Mouse (Mus musculus) heart, postnatal 10 days (tissue): ENCODE data around the gene Sptlc2. TPM values are rescaled to one million over a fixed set of nuclear protein-coding genes. Genes with fewer than 3 reads are reported as not detected.

Experiments
- DNase-seq, 2 experiments: peaks; one replicate each; pipeline ENCODE4 v3.0.0; 2021
- intact Hi-C: fragments of 180-260 bp; cut with DNase I; formaldehyde crosslinking; loops from one replicate; pipeline ENCODE4 v1.15.1; 2025
- total RNA-seq, 2 experiments: library from RNA; stranded (reverse); gene quantifications; 2 replicates each; pipeline ENCODE4 v1.2.3; 2021

Gene Sptlc2
- 10 to 100 TPM; 51.9 to 58.9 TPM for total RNA-seq

GRCm38 (mm10) chr12:87388122-87388774 is at the start of gene Sptlc2:
TSS of gene Sptlc2 (minus strand) at chr12:87388355.
- DNase-seq: peak; percentile 100

GRCm38 (mm10) chr12:87428885-87429284 is 40.7 kb upstream of the Sptlc2 start:
- intact Hi-C loops: no loop called here
- no peak for DNase-seq

More at GRCm38 (mm10) chr12:87388122-87388774, at the start of gene Sptlc2:
- intact Hi-C loops: no loop called here

DNA sequence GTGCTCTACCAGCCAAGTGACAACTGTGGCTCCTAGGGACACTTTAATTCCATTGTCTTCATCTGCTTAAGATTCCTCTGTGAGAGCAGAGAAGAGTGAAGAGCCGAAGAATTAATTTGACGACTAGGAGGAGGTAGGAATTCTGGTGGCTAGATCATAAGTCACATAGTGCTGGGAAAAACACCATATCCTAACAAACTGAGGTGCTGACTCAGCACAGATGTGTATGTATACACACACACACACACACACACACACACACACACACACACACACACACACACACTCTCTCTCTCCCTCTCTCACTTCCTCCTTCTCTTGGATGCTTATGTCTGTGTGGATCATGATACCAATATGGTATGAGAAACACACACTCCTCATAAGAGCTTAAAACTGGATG is 40.1 kb upstream of the Sptlc2 start:
- no peak for DNase-seq
- intact Hi-C loops: no loop called here

- DNase-seq: no peak
- intact Hi-C loops: no loop called here
These were observed 38.3 kb upstream of the Sptlc2 start for GRCm38 (mm10) chr12:87426354-87427031.

GRCm38 (mm10) chr12:87424516-87424915 is 36.4 kb upstream of the Sptlc2 start:
- no peak for DNase-seq
- intact Hi-C loops: no loop called here

- intact Hi-C loops: no loop called here
- DNase-seq: no peak
These were observed 35.5 kb upstream of the Sptlc2 start for GRCm38 (mm10) chr12:87423700-87424099.

- DNase-seq: no peak
- intact Hi-C loops: no loop called here
These were observed 33.8 kb upstream of the Sptlc2 start for GRCm38 (mm10) chr12:87421708-87422507.

- DNase-seq: no peak
- intact Hi-C loops: loop anchor here (5.0 kb wide), 3 partner anchors 73 to 288 kb away; partner anchors contain the start of genes Ahsa1 and Vipas39
These were observed 31.9 kb upstream of the Sptlc2 start for GRCm38 (mm10) chr12:87419974-87420485.

DNA sequence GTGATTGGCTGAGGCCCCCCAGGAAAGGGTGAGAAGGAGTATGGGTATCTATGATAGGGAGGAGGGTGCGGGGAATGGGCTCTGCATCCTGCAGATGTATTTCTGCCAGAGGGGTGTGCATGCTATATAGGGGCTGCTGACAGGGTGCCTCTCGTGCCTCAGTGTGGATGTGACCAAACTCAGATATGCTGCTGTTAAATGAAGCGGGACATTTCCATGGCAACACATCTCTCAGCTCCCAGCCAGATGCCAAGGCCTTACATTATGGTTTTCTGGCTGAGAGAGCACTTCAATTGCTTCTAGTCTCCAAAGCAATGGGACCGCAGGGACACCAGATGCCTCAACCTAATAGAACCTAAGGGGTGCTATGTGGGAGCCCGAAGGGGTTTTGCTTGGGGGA is 30.8 kb upstream of the Sptlc2 start:
- DNase-seq: no peak
- intact Hi-C loops: loop anchor here (5.0 kb wide), 3 partner anchors 72 to 287 kb away; partner anchors contain the start of genes Ahsa1 and Vipas39

GRCm38 (mm10) chr12:87416690-87417089 is 28.5 kb upstream of the Sptlc2 start:
- intact Hi-C loops: loop anchor here (5.0 kb wide), 3 partner anchors 69 to 284 kb away; partner anchors contain the start of genes Ahsa1 and Vipas39
- peak; percentile 64 to 79 for DNase-seq

DNA sequence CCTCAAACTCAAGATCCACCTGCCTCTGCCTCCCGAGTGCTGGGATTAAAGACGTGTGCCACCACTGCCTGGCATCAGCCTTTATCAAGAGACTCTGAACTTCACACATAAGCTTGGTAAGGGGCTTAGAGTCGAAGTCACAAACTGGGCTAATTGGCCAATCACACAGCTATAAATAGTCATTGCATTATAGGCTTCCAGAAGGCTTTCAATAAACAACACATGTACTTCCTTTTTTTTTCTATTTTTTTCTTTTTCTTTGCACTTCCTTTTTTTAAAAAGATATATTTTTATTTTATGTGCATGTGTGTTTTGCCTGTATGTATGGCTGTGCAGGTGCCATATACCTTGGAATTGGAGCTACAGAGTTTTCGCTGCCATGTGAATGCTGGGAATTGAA is 27.2 kb upstream of the Sptlc2 start:
- intact Hi-C loops: loop anchor here (5.0 kb wide), 3 partner anchors 68 to 283 kb away; partner anchors contain the start of genes Ahsa1 and Vipas39
- DNase-seq: no peak

- intact Hi-C loops: no loop called here
- peak; percentile 73 to 85 for DNase-seq
These were observed 25.1 kb upstream of the Sptlc2 start for GRCm38 (mm10) chr12:87413179-87413790.

DNA sequence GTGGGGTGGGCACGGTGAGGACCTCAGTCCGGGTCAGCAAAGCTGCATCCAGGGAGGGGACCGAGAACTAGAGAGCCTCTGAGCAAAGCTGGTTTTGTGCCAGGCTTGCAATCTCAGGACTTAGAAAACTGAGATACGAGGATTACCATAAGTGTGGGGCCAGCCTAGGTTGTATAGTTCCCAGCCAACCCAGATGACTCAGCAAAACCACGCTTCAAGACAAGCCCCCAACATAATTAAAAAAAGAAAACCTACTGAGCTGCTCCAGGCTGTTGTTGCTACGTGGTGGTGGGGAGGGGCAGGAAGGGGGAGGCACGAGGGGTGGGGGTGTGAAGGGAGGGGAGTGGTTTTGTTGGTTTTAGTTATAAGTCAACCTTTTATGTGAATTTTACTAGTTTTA is 22.8 kb upstream of the Sptlc2 start:
- intact Hi-C loops: no loop called here
- DNase-seq: no peak

- intact Hi-C loops: no loop called here
- no peak for DNase-seq
These were observed 21.0 kb upstream of the Sptlc2 start for GRCm38 (mm10) chr12:87409123-87409522.

DNA sequence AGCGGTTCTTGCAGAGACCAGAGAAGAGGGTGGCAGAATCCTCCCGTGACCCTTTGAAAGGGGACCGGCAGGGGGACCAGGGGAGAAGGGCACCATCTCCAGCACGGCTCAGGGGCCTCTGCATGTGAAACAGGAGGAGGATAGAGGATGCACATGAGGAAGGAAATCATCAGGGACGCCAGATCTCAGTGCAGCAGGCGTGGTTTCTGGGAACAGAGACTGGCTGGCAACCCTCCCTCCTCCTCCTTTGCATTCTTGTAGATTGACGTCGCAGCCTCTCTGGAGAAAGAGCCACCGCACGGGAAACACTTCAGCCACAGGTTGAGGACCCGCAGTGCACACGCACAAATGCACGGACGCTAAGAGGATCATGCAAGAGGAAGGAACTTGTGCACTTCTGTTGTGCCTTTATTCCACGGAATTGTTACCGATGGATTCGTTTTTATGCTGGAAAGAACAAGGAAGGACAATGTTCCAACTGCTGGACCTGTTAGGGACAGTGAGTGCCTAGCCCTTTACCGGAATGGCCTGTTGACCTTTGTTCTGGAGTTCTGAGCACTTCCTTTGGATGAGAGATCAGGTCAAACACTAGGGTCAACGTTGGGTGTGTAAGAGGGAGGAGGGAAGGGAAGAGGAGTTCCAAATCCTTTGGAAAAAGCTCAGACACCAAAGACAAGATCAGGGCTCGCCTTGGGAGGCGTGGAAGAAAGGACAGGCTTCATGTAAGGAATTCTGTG is 19.9 kb upstream of the Sptlc2 start:
- DNase-seq: peak; percentile 64 to 65
- intact Hi-C loops: no loop called here

- intact Hi-C loops: no loop called here
- no peak for DNase-seq
These were observed 17.6 kb upstream of the Sptlc2 start for GRCm38 (mm10) chr12:87405721-87406120.

DNA sequence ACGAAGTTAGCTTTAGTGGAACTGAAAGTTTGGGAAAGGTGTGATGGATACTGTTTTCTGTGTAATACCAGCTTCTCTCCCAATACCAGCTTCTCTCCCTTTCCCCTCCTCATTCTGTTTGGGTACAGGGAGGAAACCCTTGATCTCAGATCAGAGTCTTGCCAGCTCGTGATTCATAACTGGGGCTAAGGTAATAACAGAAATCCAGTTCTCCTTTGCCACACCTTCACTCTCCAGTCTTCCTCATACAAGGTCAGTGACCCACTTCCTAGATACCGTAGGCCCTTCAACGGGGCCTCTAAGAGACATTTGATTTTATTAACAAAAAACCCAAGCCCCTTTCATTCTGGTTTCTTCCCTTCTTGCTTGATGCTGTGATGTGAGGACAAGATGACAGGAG is 17.0 kb upstream of the Sptlc2 start:
- intact Hi-C loops: no loop called here
- no peak for DNase-seq

DNA sequence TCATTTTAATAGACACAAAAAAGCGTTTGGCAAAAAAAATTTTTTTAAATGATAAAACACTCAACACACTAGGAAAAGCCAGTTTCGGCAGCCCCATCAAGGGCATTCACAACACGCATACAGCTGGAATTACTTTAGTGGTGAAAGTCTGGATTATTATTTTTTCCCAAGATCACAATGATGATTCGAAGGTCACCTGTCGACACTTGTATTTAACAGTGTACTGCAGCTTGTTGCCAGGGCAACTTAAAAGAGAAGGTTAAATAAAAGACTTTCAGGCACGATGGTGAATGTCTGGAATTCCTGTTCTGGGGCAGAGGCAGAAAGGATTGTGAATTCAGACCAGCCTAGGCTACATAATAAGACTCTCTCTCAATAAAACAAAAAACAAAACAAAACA is 13.7 kb upstream of the Sptlc2 start:
- intact Hi-C loops: no loop called here

DNA sequence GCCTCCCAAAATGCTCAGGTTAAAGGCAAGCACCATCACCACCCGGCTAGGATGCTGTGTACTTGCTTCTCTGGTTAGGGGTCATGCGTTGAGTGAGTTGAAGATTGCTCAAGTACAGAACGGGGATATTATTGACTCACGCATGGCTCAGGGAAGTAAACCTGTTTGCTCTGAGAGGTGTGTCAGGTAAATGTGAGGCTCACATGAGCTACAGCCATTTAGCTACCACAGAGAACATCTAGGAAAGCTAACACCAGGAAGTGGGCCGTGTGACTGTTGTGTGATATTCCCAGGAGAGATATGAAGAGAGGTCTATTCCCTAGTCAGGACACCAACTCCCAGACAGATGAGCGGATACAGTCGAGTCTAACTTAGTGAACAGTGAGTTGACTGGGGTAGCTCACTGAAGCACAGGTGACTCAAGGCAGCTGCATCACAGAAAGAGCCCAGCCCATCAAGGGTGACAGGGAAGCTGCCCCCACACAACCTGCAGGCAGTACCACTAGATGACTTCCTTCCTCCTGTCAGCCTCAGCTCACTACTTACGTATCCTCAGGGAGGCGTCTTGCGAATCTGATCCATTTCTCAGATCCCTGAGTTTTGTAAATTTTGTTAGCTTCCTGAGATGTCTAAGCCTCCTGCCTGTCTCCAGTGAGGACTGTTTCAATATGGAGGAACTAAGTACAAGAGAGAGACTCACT is 11.1 kb upstream of the Sptlc2 start:
- no peak for DNase-seq
- intact Hi-C loops: no loop called here

More for the DNA sequence above, 13.7 kb upstream of the Sptlc2 start:
- no peak for DNase-seq
